Mouse (Mus musculus) megakaryocyte, embryonic 14.5 days (primary cell): Measurements from ENCODE around the gene Gm28036. TPM values are rescaled to one million over a fixed set of nuclear protein-coding genes. Genes with fewer than 3 reads are reported as not detected.
A peak's percentile ranks its signal among the peaks of the same experiment; 100 is the strongest.

ENCODE experiments used
- H3K27me3 ChIP-seq: replicated peaks from 2 replicates; pipeline ENCODE3; 2012; ENCODE audit warnings: inconsistent platforms
- H3K36me3 ChIP-seq: replicated peaks from 2 replicates; pipeline ENCODE3; 2012; ENCODE audit warnings: low read length, inconsistent platforms, mixed read lengths
- H3K4me1 ChIP-seq: 2 replicates; pipeline ENCODE4 v1.6.1; 2012; ENCODE audit warnings: inconsistent platforms
- H3K4me3 ChIP-seq: replicated peaks from 2 replicates; pipeline ENCODE3; 2012; ENCODE audit warnings: moderate library complexity, mild to moderate bottlenecking, inconsistent platforms
- H3K9me3 ChIP-seq: 2 replicates; pipeline ENCODE4 v1.6.1; 2012; ENCODE audit warnings: inconsistent platforms
- FLI1 ChIP-seq: IDR thresholded peaks from 2 replicates; pipeline ENCODE4 v1.6.1; 2012; ENCODE audit warnings: low read length, inconsistent platforms, mixed read lengths
- GATA1 ChIP-seq: IDR thresholded peaks from 3 replicates; pipeline ENCODE4 v1.6.1; 2012; ENCODE audit warnings: mixed read lengths, low read length, inconsistent platforms, borderline replicate concordance
- polyA plus RNA-seq: library from polyadenylated mRNA; stranded (reverse); fragments of >175 nt; gene quantifications from 2 replicates; pipeline ENCODE4 v1.2.3, GENCODE M21; 2012; ENCODE audit warnings: low replicate concordance; ENCODE audit not compliant: insufficient read depth

The Gm28036 gene
- polyA plus RNA-seq = not detected in 2 replicates

- H3K4me1 ChIP-seq = no peaks in the 10 kb centered on the region
- H3K27me3 ChIP-seq = no peaks in the 10 kb centered on the region
- H3K36me3 ChIP-seq = peaks cover 79% of the 10 kb centered on the region
- H3K4me3 ChIP-seq = no peak within 1 kb of the TSS
- H3K9me3 ChIP-seq = no peaks in the 10 kb centered on the region
- no peak for TF ChIP-seq GATA1
- TF ChIP-seq FLI1 = no peak
Observed at GRCm38 (mm10) chr2:156126992-156127391, at the start of gene Gm28036. Gm28036 (minus strand) TSS chr2:156127092.

DNA sequence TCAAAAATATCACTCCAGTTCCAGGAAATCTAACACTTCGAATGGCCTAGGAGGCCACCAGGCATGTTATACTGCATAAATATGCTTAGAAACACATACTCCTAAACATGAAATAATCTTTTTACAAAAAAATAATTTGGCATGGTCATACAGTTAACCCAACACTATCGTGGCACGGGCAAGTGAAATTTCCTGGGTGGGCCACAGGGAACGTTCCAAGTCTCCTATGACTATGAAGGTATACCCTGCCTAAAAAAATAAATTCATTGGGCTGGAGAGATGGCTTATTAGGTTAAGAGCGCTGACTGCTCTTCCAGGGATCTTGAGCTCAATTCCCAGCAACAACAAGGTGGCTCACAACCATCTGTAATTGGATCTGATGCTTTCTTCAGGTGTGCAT is 39.7 kb upstream of the Gm28036 start:
- no peaks in the 10 kb centered on the region for H3K9me3 ChIP-seq
- H3K27me3 ChIP-seq = no peaks in the 10 kb centered on the region
- peaks cover 92% of the 10 kb centered on the region for H3K36me3 ChIP-seq
- no peaks in the 10 kb centered on the region; the same call in 1 of the 2 replicates for H3K4me1 ChIP-seq
- H3K4me3 ChIP-seq = no peak overlapping the region
- TF ChIP-seq GATA1 = no peak
- TF ChIP-seq FLI1 = no peak

DNA sequence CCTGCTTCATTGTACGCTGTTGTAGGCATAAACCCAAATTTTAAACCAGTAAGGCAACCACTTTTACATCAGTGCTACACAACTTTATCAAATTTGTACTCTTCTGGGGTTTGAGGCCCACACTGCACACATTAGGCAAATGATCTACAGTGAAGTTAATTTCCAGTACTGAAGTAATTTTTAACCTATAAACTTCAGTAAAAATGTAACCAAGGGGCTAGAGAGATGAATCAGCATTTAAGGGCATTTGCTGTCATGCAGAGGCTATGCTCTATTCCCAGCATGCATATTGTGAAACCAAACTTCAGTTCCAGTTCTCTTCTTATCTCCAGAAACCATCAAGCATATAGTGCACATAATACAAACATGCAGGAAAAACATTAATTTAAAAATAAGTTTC is 38.6 kb upstream of the Gm28036 start:
- no peak overlapping the region for H3K4me3 ChIP-seq
- peaks cover 95% of the 10 kb centered on the region for H3K36me3 ChIP-seq
- no peaks in the 10 kb centered on the region for H3K27me3 ChIP-seq
- no peaks in the 10 kb centered on the region for H3K9me3 ChIP-seq
- H3K4me1 ChIP-seq = no peaks in the 10 kb centered on the region; the same call in 1 of the 2 replicates
- no peak for TF ChIP-seq FLI1

GRCm38 (mm10) chr2:156151538-156151937 is 24.6 kb upstream of the Gm28036 start:
- H3K36me3 ChIP-seq = peaks cover 100% of the 10 kb centered on the region
- peaks cover 4% of the 10 kb centered on the region; the same call in 1 of the 2 replicates for H3K4me1 ChIP-seq
- no peaks in the 10 kb centered on the region for H3K9me3 ChIP-seq
- H3K27me3 ChIP-seq = no peaks in the 10 kb centered on the region
- H3K4me3 ChIP-seq = no peak overlapping the region
- no peak for TF ChIP-seq GATA1
- no peak for TF ChIP-seq FLI1

DNA sequence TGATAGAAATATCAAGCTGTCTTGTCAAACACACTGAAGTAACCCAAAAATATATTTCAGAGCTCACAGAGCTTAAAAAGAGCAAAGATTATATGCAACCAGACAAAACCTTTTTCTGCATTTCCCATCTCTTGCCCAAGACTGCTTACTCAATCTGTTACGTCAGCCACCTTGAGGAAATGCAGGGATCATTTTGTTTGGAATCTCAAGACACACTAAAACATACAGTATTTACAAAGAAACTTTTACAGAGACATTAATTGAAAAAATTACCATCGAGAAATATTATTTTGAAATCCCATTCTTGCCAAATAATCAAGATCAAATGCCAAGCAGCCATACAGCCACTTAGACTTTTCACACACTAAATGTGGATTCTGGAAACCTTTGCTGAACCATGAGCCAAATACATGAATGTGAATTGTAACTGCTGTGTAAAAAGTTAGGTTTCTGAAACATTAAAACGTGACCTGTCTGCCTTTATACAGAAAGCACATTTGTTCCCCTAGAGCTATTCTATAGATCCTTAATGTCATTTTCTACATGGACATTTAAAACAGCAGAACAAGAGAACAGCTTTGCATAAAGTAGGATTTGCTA is 20.5 kb upstream of the Gm28036 start:
- Histone ChIP-seq H3K4me3 (no peak overlapping the region), H3K27me3 (no peaks in the 10 kb centered on the region), H3K9me3 (no peaks in the 10 kb centered on the region), H3K36me3 (peaks cover 63% of the 10 kb centered on the region), H3K4me1 (peaks cover 21% of the 10 kb centered on the region)
- TF ChIP-seq FLI1 (no peak), GATA1 (no peak)

DNA sequence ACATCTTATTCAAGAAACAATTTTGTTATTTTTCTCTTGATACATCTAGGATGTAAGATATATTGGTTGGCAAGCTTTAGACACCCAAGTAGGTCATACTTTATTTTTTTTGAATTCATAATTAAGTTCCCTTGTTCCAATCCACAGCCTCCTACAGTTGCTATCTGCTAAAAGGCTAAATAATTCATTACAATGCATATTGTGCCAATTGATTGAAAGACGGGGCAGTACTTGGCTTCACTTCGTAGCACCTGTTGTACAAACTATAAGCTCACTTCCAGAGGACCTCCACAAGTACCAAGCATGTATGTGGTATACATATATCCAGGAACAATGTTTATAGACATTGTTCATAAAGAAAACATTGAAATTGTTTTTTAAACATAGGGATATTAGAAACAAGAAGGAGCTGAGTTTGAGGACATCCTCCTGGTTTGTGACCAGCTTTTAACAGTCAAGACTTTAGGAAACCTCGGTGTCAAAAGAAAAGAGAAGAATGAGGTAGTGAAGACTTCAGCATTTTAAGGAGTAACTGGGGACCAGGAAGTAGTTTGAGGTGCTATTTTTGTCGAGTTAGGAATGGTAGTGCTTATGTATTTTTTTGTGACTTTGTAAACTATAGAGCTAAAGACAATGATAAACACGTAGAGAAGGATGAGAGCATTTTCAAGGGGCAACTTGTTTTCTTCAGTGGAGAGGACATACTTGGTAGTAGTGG is 19.5 kb upstream of the Gm28036 start:
- TF ChIP-seq FLI1 = no peak
- peaks cover 22% of the 10 kb centered on the region for H3K4me1 ChIP-seq
- no peak overlapping the region for H3K4me3 ChIP-seq
- 0 out of 2 replicates have a peak, but pooled peaks cover 3% of the 10 kb centered on the region for H3K9me3 ChIP-seq
- no peaks in the 10 kb centered on the region for H3K27me3 ChIP-seq
- peaks cover 60% of the 10 kb centered on the region for H3K36me3 ChIP-seq

GRCm38 (mm10) chr2:156145486-156146130 is 18.7 kb upstream of the Gm28036 start:
- Histone ChIP-seq H3K4me3 (peak overlapping the region; percentile 92), H3K9me3 (0 out of 2 replicates have a peak, but pooled peaks cover 3% of the 10 kb centered on the region), H3K27me3 (no peaks in the 10 kb centered on the region), H3K36me3 (peaks cover 56% of the 10 kb centered on the region), H3K4me1 (peaks cover 26% of the 10 kb centered on the region)
- no peak for TF ChIP-seq GATA1
- no peak for TF ChIP-seq FLI1

- H3K27me3 ChIP-seq = no peaks in the 10 kb centered on the region
- peaks cover 56% of the 10 kb centered on the region for H3K36me3 ChIP-seq
- 0 out of 2 replicates have a peak, but pooled peaks cover 3% of the 10 kb centered on the region for H3K9me3 ChIP-seq
- peak within 1 kb of the TSS; percentile 92 for H3K4me3 ChIP-seq
- peaks cover 37% of the 10 kb centered on the region for H3K4me1 ChIP-seq
- no peak for TF ChIP-seq GATA1
- TF ChIP-seq FLI1 = no peak
Observed at GRCm38 (mm10) chr2:156143953-156144724, 17.2 kb upstream of the Gm28036 start, which contains the start of the genes Romo1 and Nfs1. Romo1 (plus strand) TSS chr2:156144039. Nfs1 (minus strand) TSS chr2:156144186.

DNA sequence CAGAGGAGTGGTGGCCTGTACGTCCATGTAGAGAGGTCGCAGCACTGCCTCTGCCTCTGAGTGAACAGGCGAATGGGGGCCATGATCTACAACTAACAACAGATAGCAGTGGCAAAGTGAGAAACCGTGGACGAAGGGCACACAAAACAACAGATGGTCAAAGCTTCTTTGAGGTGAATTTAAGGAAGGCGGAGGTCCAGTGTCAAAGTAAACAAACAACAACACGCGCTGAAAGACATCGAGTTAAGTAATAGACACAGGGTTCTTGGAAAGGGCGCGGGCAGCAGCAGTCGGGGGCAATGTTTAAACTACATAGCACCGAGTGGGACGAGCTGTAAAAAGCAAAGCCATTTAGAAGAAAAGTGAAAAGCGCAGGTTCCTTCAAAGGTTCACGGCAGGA is 16.5 kb upstream of the Gm28036 start:
- 0 out of 2 replicates have a peak, but pooled peaks cover 3% of the 10 kb centered on the region for H3K9me3 ChIP-seq
- TF ChIP-seq GATA1 (no peak), FLI1 (no peak)
- no peaks in the 10 kb centered on the region for H3K27me3 ChIP-seq
- peak overlapping the region; percentile 92 for H3K4me3 ChIP-seq
- H3K4me1 ChIP-seq = peaks cover 41% of the 10 kb centered on the region
- H3K36me3 ChIP-seq = peaks cover 56% of the 10 kb centered on the region
